Mouse (Mus musculus) MN1 (cell line): ENCODE data around the gene Arfip1.

ENCODE experiments used
- DNase-seq: peaks from one replicate; pipeline ENCODE4 v3.0.0-alpha.2; 2016; ENCODE audit warnings: low spot score

The Arfip1 gene

GRCm38 (mm10) chr3:84488716-84489115 is 93.7 kb downstream of the Arfip1 start:
- DNase-seq, result no peak

DNA sequence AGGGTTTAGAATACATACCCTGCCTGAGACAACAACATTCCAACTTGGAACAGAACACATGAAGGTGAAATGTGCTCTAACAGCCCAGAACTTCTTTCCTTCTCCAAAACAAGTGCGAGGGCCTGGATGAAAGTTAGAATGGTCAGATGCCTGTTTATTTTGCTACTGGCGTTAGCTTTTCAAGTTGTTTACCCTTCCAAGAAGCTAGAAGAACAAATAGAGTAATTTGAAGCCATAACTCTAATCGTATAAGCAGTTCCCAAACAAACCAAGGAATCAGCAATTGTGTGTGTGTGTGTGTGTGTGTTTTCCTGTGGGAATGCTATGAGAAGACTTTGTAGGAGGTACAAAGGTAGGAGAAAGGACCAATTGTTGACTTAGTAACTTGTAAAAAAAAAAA is 97.5 kb downstream of the Arfip1 start:
- no peak for DNase-seq

DNA sequence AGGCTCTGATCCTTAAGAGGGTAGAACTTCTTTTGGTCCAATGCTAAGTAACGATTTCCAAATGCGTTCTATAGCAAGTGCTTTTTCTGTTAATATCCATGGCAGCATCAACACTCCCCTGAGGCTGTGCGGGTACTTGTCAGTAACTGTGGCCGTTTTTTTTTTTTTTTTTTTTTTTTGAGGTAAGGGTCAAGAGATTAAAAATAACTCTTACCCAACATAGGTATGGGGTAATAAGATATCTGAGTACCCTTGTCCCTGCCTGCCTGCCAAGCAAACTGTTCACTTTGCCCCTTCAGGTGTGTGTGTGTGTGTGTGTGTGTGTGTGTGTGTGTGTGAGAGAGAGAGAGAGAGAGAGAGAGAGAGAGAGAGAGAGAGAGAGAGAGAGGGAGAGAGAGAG is 98.1 kb downstream of the Arfip1 start:
- DNase-seq, result no peak

- DNase-seq, result no peak
Measured at GRCm38 (mm10) chr3:84482121-84482520, 100.3 kb downstream of the Arfip1 start.

GRCm38 (mm10) chr3:84481104-84481503 is 101.3 kb downstream of the Arfip1 start:
- no peak for DNase-seq

DNA sequence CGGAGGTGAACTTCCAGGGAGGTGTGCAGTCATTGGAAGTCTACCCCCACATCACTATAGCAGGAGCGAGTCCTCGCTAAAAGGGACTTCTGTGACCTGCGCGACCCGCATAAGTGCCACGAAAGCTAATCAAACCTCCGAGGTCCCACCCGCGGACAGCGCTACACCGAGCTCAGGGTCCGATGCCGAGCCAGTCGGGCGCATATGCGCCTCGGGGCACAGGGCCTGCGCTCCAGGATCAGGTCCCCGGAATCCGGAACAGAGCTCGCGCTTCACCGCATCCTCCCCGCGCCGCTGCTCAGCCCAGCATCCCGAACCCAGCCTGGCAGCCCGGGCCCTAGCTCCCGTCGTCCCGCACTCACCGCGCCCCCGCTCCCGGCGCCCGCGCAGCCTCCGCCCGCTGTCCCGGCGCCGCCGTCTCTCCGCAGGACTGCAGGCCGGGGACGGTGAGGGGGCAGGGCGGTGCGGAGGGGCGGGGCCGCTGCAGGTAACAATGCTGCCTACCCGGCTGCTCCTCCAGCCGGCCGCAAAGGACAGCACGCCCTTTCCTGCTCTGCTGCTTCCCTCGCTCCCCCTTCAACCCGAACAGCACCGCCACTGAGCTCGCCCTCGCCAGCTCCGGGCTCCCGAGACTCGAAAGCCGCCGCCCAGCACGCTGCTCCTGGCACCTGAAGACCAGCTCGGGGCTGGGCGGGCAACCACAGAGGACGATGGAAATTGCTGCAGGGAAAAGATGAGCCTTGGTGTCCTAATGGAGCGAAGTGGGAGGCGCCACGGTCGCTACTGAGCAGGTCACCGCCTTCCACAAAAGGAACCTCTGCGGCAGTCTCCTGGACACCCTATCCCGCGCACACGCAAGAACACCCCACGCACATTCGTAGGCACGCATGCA is 102.2 kb downstream of the Arfip1 start, which contains the start of gene Fhdc1:
Gene Fhdc1 (minus strand): TSS at position 424 of the 892 bp plus-strand sequence.
- peak; percentile 55 for DNase-seq

DNA sequence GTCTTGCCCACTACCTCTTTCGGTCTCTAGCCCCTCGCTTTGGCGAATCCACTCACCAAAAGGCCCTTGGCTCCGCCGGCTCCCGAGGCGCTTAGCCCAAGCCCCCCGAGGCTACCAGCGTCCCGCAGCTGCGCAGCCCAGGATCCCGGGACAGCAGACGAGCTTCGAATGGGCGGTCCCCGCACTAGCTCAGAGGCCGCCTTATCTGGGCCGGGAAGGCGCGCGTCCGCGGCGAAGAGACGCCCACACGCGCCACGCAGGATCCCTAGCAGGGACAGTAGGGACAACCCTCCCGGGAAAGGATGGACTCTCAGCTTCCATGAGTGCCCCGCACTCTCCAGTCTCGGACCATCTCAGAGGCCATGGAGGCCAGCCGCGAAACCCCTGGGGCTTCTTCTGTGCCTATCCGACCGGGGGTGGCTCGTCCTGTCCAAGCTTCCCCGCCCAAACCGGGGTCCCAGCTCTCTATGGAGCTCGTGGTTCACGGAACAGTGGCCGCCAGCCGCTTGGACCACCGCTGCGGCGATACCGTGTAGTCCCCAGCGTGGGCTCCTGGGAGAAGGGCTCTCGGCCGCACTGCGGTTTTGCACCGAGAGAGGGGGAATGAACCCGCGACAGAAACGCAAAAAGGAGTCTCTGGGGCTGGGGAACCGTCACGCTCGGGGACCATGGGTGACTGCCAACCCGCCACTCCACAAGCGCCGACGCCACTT is 103.0 kb downstream of the Arfip1 start:
- DNase-seq, result peak; percentile 56

DNA sequence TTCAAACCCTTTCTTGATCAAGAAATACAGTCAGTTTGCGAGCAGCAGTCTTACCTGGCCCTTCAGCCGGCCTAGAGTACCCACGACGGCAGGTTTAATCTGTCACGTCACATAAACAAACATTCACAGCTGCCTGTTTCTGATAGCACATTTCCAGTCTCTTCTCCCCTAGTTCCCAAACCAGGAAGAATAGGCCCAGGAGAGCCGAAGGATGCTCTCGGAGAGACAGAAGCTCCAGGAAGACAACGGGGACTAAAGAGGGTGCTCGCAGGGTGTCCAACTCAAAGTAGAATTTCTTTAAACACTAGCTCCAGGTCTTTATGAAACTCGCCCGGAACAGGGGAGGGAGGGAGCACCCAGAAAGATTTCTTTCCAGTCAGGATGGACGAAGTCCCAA is 103.5 kb downstream of the Arfip1 start:
- DNase-seq, result no peak

GRCm38 (mm10) chr3:84478195-84478594 is 104.2 kb downstream of the Arfip1 start:
- DNase-seq, result no peak

GRCm38 (mm10) chr3:84477498-84477897 is 104.9 kb downstream of the Arfip1 start:
- no peak for DNase-seq

DNA sequence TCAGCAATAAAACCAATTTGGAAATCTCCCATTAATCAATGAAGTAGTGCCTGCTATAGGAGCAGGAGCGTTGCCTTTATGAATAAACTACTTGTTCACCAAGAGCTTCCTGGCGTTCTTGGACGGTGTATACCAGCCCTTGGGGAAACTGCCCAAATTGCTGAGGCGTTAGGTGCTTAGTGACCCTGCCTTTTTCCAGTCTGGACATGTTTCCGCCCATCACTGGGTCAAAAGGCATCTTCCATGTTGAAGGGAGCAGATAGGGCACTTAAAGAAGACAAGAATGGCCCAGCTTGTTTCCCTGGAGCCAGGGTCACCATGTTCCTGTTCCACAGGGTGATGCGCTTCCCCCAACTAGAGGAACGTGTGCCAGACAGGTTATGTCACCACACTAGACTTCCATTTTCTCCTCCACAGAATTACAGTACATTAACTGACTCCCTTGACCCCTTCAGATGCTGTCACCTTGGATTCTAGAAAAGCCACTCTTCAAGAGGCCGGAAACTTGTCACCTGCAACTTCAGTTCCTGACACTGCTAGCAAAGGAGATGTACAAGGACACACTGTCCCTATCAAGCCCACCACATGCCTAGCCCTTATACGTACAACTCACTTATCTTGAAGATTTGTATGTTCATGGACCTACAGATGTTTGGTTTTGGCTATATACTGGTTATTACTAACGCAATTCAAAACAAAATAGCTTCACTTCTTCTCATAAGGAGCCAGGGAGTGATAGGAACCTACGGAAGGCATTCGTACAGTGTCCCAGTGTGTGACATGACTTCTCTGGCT is 107.2 kb downstream of the Arfip1 start:
- no peak for DNase-seq

DNA sequence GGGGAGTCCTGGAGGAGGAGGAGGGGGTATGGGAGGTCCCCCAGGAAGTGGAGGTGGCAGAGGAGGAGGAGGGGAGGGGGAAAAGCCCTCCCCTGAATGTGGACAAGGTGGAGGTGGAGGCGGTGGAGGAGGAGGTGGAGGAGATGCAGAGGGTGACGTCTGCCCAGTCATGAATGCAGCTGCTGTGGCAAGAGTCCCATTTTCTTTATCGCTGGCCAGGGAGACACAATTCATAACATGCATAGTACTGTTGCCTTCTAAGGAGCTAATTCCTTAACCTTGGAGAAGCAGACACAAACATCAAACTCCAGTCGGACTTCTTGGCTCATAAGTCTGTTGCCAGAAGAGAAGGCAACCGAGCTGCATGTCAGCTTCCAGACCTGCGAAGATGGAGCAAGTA is 108.0 kb downstream of the Arfip1 start:
- no peak for DNase-seq

GRCm38 (mm10) chr3:84472955-84473354 is 109.5 kb downstream of the Arfip1 start:
- no peak for DNase-seq

GRCm38 (mm10) chr3:84472527-84472926 is 109.9 kb downstream of the Arfip1 start:
- no peak for DNase-seq

- no peak for DNase-seq
Measured at GRCm38 (mm10) chr3:84471146-84471545, 111.3 kb downstream of the Arfip1 start.

- DNase-seq, result no peak
Measured at GRCm38 (mm10) chr3:84468111-84468453, 114.3 kb downstream of the Arfip1 start.

- DNase-seq, result no peak
Measured at GRCm38 (mm10) chr3:84467419-84468110, 114.9 kb downstream of the Arfip1 start.

GRCm38 (mm10) chr3:84465822-84466500 is 116.5 kb downstream of the Arfip1 start:
- DNase-seq, result no peak

DNA sequence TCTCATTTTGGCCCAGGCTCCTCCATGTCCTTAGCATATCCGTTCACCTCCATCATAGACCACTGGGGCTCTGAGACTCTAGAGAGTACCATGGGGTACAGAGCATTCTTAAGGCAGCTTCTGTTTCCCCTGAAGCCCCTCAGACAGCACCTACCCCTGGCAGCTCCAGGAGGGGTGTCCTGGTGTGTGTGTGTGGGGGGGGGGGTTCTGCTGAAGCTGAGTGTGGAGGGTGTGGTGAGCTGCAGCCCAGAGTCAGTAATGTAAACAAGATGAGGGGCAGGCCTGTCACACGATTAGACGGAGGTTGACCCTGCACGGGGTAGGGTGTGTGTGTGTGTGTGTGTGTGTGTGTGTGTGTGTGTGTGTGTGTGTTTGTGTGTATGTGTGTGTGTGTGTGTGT is 120.7 kb downstream of the Arfip1 start:
- no peak for DNase-seq

DNA sequence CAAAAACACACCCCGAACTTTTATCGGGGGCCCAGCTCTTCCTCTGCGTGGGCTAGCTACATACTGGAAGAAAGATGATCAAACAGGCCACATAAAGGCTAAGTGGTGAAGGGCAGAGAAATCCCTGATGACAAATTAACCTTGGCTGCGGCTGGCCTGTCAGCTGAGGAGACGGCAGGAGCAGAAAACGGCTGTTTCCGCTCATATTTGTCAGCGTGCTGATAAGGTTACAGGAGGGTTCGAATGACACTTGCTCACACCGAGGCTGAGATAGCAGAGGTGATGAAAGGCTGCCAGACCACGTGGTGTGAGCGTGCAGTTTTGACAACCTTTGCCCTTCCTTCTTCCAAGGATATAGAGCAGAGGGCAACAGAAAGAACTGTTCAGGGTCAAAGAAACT is 121.5 kb downstream of the Arfip1 start:
- no peak for DNase-seq

DNA sequence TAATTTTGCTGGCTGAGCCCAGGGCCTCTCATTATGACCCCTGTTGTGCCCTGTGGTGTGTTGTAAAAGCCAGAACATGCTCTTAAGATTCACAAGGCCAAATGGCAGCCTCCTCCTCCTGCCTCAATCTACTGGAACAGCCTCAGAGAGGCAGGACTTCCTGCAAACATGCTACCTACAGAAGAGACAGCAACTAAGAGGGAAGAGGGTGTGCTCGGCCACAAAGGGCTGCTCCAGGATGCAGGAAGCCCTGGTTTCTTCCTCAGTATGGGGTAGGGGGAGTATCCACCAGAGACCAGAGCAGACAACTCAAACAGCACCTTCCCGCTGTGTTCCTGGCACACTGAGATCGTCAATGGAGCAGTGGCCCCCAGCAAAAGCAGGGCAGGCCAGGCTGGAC is 121.9 kb downstream of the Arfip1 start:
- DNase-seq, result no peak
